Mouse (Mus musculus) heart, embryonic 10.5 days (tissue): Measurements from ENCODE around the gene Zc4h2. TPM values are rescaled to one million over a fixed set of nuclear protein-coding genes. Genes with fewer than 3 reads are reported as not detected.

Experiments
- DNase-seq: peaks from one replicate; pipeline ENCODE4 v3.0.0-alpha.2; 2017; ENCODE audit warnings: low spot score
- H3K27ac ChIP-seq: fragments of 300-500 bp; sonication (generic); 2 replicates; pipeline ENCODE4 v1.5.1; 2016; ENCODE audit warnings: mild to moderate bottlenecking
- H3K27me3 ChIP-seq: fragments of 300-500 bp; sonication (generic); 2 replicates; pipeline ENCODE4 v1.6.1; 2016; ENCODE audit warnings: mild to moderate bottlenecking; ENCODE audit not compliant: poor library complexity, insufficient read depth, severe bottlenecking
- H3K36me3 ChIP-seq: fragments of 300-500 bp; sonication (generic); 2 replicates; pipeline ENCODE4 v1.6.1; 2016; ENCODE audit warnings: mild to moderate bottlenecking, moderate library complexity
- H3K4me1 ChIP-seq: fragments of 300-500 bp; sonication (generic); 2 replicates; pipeline ENCODE4 v1.6.1; 2016; ENCODE audit warnings: mild to moderate bottlenecking
- H3K4me3 ChIP-seq: fragments of 300-500 bp; sonication (generic); 2 replicates; pipeline ENCODE4 v1.5.1; 2016; ENCODE audit warnings: mild to moderate bottlenecking, moderate library complexity
- H3K9me3 ChIP-seq: fragments of 300-500 bp; sonication (generic); 2 replicates; pipeline ENCODE4 v1.6.1; 2016; ENCODE audit warnings: mild to moderate bottlenecking, moderate library complexity
- WGBS: fragments of 180-500 bp; shearing (Covaris S2); methylation state at CpG from one replicate; pipeline ENCODE4 v1.1.7; 2016; 5-methylcytosine and 5-hydroxymethylcytosine counted together
- polyA plus RNA-seq: library from polyadenylated mRNA; unstranded; fragments of >200 nt; fragmentation: Nextera tagmentation; extraction: Ambion mirVana; gene quantifications from 2 replicates; pipeline ENCODE4 v1.2.1, GENCODE M21; 2016

Zc4h2 gene
- polyA plus RNA-seq = 10.4 and 16.1 TPM in 2 replicates

DNA sequence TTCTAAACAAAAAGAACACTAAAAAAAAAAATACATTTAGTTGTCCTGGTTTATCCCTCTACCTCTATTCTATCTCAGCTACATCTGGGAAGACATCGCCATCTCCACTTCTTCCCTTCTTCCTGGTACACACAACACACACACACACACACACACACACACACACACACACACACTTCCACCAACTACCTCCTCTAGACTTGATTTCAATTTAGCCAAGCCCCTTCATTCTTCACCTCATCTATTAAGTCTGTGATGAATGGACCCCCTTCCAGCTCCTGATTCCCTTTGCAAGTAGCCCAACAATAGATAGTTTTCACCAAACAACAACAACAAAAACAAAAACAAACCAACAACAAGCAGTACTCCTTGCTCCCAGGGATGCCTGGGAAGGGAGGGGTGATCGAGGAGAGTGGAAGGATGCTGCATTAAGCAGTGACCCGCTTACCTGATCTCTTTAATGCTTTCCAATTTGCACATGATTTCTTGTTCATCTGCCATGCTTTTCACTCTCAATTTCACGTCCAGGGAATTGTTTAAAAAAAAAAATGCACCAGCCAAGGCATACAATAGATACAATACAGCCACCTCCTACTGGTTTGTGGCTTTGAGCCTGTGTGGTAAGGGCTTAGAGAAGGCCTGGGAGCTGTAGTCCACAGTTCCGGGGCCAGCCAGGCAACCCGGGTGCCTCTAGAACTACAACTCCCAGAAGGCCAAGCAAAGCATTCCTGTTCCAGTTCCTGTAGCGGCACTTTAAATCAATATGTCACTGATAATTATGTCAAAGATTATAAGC lies at the start of gene Zc4h2:
Zc4h2 (minus strand) TSS at position 706 of the 796 bp plus-strand sequence.
- Histone ChIP-seq H3K27me3 (no peaks in the 10 kb centered on the region), H3K4me1 (no peaks in the 10 kb centered on the region), H3K36me3 (no peaks in the 10 kb centered on the region), H3K9me3 (no peaks in the 10 kb centered on the region), H3K27ac (peak within 1 kb of the TSS; percentile 59; the same call in 1 of the 2 replicates), H3K4me3 (peak within 1 kb of the TSS; percentile 59)
- WGBS = 18% methylated on average over 7 of the region's 7 CpGs
- DNase-seq = peak; percentile 87

DNA sequence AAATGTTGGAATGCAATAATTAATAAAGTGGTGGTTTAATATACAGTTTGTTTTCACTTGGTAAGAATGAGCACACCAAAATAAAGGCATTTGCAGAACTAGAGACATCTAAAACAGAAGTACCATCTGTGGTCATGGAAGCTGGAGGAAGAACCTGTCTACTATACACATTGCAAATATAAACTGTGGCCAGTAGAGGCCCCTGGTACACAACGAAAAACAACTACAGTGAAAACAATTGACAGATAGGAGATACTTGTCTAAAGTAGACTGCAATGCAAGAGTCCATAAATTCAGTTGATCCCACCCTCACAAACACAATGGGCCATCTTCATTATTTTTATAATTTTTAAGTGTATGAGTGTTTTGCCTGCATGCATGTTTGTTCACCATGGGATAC lies 28.8 kb upstream of the Zc4h2 start:
- Histone ChIP-seq H3K4me1 (no peaks in the 10 kb centered on the region), H3K27me3 (no peaks in the 10 kb centered on the region), H3K27ac (no peak overlapping the region), H3K4me3 (no peak overlapping the region), H3K36me3 (no peaks in the 10 kb centered on the region), H3K9me3 (no peaks in the 10 kb centered on the region)
- 43% methylated on average over 1 of the region's 1 CpGs for WGBS
- DNase-seq = no peak

DNA sequence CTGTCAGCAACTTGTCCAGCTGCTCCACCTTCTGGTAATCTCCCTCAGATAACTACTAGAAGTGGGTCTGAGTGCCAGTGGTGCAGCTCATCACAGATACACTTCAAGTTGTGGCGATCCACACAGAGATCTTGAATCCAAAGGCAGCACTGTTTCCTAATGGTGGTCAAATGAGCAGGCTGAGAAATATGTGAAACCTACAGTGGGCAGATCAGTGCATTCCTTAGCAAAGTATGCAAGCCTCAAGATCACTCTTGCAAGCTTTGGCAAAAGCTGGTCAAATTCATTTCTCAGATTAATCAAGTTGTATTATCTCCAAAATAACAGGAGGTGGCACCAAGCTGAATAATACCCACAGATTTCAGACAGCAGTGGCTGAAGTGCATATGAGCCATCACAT lies 23.9 kb upstream of the Zc4h2 start:
- Histone ChIP-seq H3K36me3 (no peaks in the 10 kb centered on the region), H3K4me1 (no peaks in the 10 kb centered on the region), H3K9me3 (no peaks in the 10 kb centered on the region), H3K27ac (no peak overlapping the region), H3K4me3 (no peak overlapping the region), H3K27me3 (no peaks in the 10 kb centered on the region)
- DNase-seq = no peak
- WGBS = 69% methylated on average over 1 of the region's 1 CpGs

DNA sequence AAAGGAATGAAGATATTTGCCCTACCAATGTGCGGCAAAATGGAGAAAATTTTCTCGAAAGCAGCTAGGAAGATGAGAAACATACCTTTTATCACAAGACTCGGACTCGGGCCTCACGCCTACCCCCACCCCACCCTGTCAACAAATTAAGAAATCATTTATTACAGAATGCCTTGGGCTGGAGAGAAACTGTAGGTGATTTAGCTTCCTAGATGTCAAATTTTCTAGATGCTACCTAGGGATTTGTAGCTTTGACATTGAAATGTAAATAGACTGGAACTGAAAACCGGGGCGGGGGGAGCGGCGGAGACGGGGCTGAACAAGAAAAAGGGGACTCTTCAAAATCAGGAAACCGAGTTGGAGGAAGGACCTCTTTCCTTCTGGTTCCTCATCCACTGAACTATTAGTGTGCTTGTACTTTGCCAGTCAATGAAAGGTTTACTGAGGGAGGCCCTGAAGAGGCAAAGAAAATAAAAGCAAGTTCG lies 333 bp upstream of the Zc4h2 start:
- H3K4me3 ChIP-seq = peak overlapping the region; percentile 59
- H3K27ac ChIP-seq = peak overlapping the region; percentile 59; the same call in 1 of the 2 replicates
- no peaks in the 10 kb centered on the region for H3K36me3 ChIP-seq
- no peaks in the 10 kb centered on the region for H3K4me1 ChIP-seq
- WGBS = 18% methylated on average over 12 of the region's 12 CpGs
- no peaks in the 10 kb centered on the region for H3K9me3 ChIP-seq
- DNase-seq = no peak
- H3K27me3 ChIP-seq = no peaks in the 10 kb centered on the region

DNA sequence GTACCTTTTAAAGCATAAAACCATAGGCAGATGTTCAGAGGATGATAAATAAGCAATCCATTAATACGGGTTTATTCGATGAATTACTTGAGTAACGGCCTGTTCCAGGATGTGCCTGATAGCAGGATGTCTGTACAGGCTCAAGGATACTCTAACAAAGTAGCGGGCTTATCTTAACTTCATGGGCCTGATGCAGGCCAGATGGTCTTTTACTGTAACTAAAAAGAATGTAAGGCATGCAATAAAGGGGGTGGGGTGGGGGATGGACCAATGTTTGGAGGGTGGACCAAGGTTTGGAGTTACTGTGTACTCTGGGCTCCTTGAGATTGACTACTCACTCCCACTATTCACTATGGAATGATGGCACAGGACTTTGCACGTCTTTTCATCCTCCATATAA lies 57.7 kb downstream of the Zc4h2 start:
- whole genome bisulfite sequencing = 53% methylated on average over 5 of the region's 5 CpGs
- no peak for DNase-seq
- H3K27ac ChIP-seq = no peak overlapping the region
- H3K4me1 ChIP-seq = no peaks in the 10 kb centered on the region
- no peaks in the 10 kb centered on the region for H3K36me3 ChIP-seq
- no peak overlapping the region for H3K4me3 ChIP-seq
- H3K27me3 ChIP-seq = no peaks in the 10 kb centered on the region
- no peaks in the 10 kb centered on the region for H3K9me3 ChIP-seq

Other genes starting within 250 kb of the Zc4h2 start
- gene Amer1, start 213.6 kb downstream of the Zc4h2 start, polyA plus RNA-seq = 8.7 and 12.1 TPM in 2 replicates
- gene Asb12, start 100.5 kb downstream of the Zc4h2 start, polyA plus RNA-seq = 9.3 and 11.2 TPM in 2 replicates
- gene Pfn5, start 100.4 kb downstream of the Zc4h2 start, polyA plus RNA-seq = not detected in 2 replicates
- gene Zc3h12b, start 53.2 kb upstream of the Zc4h2 start, polyA plus RNA-seq = 2.6 and 3.5 TPM in 2 replicates